Mouse (Mus musculus) lung, adult 2 months (tissue): ENCODE data around the gene Snd1.

Experiments
- CTCF ChIP-seq: fragments of 200-500 bp; IDR thresholded peaks from 2 replicates; pipeline ENCODE4 v1.5.1; 2011; ENCODE audit warnings: mild to moderate bottlenecking, low read length, control low read depth; ENCODE audit not compliant: insufficient read depth
- POLR2A ChIP-seq: fragments of 200-500 bp; IDR thresholded peaks from 2 replicates; pipeline ENCODE4 v1.6.1; 2011; ENCODE audit warnings: low read depth, mild to moderate bottlenecking, control low read depth, low read length, borderline replicate concordance; ENCODE audit errors: extremely low read depth

DNA sequence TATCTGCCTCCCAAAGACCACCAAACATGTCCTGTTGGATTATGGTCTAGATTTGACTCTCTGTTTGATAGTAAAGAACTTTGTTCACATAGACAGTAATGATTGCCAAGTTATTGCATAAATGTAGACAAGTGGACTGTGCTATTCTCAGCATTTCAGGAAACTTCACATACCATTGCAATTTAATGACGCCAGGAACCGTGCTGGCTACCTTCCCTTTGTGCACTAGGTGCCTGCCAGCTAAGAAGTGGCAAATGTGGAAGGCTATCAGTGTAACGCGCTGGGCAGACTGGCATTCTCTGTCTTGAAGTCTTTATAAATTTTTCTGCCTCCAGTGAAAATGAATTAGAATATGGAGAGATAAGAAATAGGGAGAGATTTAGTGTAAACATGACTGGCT lies 205.6 kb downstream of the Snd1 start:
- TF ChIP-seq CTCF (no peak), POLR2A (no peak)
